Mouse (Mus musculus) fat pad, adult 2 months (tissue): ENCODE data around the gene Prr19.
"Not testable (repeated sequence)": the region's sequence is repeated elsewhere in the genome, so short reads cannot be mapped to it uniquely, and the experiment has no call there.

Experiments
- DNase-seq: peaks from one replicate; pipeline ENCODE4 v3.0.0-alpha.2; 2011; ENCODE audit warnings: low read depth, low spot score; ENCODE audit errors: extremely low read depth

Prr19 gene

DNA sequence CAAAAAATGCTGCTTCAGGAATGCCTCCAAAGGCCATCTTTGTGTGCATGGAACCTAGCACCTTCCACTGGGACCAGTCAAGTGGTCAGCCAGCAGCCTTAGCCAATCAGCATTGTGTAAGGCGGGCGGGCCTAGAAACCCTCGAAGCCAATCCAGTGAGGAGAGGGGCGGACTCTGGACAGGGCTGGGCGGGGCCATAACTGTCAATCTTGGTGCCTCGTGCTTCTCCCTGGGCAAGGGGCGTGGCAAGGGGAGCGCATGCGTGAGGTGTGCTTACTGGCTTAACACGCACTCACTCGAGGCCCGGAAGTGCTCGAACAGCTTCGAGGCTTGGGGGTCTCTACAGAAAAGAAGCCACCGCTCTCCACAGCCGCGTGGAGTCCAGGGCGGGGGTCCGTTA is at the start of gene Prr19:
TSS of gene Prr19 (plus strand) at position 349 of the 400 bp plus-strand sequence.
- no peak for DNase-seq

DNA sequence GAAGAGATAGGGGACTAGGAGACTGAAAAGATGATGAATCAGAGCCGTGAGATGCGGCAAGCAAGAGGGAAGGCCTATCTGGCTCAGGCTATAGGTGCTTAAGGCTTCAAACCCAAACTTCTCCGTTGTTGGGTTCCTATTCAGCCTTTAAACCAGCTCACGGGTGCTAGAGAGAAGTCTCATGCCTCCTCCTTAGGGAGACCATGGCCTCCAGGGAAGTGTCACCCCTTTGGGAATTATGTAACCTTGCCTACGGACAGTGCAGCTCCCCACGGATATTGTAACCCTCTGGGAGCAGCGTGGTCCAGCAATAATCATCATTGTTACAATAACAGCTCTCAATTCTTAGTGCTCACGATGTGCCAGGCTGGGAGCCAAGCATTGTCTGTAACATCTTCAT is 49.4 kb upstream of the Prr19 start:
- no peak for DNase-seq

DNA sequence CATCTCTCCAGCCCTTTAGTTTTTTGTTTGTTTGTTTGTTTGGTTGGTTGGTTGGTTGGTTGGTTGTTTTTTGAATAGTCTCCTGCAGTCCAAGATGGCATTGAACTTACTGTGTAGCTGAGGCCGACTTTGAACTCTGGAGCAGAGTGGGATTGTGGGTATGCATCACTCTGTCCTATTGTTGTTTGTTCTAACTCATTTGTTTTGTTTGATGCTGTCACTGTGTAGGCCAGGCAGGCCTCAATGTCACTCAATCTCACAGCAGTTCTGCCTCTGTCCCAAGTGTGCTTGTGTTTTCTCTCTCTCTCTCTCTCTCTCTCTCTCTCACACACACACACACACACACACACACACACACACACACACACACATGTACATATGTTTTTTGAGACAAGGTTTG is 39.3 kb upstream of the Prr19 start:
- DNase-seq: no peak

DNA sequence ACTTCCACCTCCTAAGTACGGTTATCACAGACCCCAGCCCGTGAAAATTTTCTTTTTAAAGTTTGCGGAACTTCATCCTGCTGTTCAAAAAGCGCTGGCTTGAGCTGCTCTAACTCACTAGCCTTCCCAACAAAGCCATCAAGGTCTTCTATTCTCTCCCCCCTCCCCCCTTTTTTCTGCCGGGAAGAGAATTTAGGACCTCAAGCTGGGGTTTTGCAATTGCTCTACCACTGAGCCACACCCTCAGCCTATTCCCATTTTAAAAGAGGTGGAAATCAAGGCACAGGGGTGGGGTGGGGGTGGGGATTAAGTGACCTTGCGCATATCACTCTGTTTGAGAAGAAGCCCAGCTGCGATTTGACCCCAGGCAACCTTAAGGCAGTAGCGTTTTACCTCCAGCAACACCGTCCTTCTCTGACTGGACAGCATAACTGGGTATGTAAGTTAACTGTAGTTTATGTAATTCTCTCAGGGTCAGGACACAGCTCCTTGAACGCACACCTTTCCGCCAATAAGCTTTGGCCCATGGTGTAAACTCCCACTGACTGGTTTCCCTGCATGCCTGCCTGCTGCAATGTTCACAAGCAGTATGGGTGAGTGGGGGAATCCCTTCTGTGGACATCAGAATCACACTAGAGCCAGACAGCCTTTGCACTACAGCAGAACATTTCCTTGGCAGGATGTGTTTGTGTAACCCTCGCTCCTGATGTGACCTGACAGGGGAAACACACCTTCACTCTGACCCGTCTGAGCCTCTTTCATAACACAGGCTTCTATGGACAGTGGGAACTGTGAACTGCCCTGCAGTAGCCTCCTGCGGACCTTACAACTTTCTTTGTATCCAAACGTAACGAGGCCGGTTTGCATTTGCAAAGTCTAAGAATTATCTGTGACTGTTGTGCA is 37.0 kb upstream of the Prr19 start:
- DNase-seq: no peak

DNA sequence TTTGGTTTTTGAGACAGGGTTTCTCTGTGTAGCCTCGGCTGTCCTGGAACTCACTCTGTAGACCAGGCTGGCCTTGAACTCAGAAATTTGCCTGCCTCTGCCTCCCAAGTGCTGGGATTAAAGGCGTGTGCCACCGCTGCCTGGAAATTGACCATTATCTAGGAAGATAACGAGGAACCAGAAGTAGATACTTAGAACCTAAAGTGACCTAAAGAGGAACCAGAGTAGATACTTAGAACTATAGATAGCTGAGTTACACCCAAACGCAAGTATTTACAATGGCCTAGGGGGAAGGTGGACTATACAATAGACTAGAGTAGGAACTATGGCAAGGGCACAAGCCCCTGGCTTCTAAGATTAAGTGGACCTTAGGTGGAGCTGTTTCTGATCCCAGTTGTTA is 35.5 kb upstream of the Prr19 start:
- DNase-seq: not testable (repeated sequence)

DNA sequence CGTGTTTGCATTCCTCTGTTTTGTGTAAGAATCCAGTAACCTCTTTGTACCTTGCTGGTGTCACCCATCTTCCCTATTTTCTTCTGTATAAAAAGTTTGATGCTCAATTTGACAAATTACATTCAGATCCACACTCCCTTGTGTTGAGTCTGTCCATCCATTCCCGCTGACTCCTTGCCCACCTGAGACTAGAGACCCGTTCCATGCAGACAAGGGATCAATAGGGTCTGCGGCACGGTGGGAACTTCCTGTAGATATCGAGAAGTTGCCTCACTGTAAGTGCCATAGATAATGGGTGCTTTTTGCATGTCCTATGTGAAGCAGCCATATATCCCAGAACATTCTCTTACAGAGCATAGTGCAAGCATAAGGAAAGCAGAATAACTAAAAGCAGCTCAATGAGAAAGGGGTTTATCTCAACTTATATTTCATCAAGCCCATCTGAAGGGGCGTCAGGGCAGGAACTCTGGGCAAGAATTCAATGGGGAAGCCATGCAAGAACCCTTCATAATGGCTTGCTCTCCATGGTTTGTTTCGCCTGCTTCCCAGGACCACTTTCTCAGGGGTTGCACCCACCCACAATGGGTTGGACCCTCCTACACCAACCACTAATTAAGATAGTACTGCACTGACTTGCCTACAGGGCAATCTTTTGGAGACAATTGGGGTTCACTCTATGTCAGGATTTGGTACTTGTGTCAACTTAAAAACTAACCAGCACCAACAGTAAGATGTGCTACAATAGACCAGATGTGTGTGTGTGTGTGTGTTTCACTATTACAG is 34.8 kb upstream of the Prr19 start:
- no peak for DNase-seq

DNA sequence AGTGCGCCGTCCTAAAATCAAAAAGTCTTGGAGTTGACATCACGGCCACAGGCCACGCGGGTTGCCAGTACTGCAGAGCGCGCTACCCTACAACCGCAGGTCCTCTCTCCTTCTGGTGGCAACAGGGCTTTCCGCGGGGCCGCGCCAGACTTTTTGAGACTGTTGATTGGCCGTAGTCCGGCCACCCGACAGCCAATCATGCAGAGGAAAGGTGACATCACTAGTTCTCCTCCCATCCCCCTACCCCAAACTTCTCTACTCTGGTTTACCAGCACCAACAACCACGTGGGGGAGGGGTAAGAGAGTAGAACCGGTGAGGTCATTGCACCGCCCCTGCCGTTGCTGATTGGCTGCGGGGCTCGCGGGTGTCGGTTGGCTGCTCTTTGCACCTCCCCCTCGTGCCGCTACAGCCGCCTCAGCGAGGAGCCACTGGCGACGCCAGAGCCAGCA is 33.9 kb upstream of the Prr19 start, which contains the start of gene Cic:
TSS of gene Cic (plus strand) at position 404 of the 450 bp plus-strand sequence.
- peak; percentile 90 for DNase-seq

DNA sequence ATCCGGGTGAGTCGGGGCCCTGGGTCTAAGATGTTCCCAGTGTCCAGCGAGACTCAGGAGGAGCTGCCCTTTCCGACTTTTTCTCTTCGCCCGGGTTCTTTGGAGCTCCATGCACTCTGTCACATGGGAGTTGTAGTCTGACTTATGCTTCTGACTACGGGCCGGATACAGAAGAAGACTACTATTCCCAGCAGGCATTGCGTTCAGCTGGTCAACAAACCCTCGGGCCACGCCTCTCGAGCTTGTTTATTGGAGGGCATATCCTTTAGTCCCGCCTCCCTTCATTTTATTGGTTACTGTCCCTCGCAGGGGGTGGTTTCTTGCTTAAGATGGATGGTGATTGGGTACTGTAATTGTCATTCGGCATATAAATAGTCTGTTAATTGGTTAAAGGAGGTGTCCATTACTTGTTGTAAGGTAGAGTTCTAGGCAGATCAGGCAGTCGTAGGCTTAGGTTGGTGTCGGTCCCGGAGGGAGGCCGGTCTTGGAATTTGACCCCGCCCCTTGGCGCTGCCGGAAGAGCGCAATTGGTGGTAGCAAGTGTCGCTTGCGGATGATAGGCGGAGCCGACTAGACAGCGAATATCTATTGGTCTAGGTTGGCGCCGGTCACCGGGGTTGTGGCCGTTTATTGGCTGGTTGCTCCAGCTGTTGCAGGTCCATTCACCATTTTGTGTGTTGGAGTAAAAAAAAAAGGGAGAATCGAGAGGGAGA is 33.3 kb upstream of the Prr19 start:
- DNase-seq: peak; percentile 100

DNA sequence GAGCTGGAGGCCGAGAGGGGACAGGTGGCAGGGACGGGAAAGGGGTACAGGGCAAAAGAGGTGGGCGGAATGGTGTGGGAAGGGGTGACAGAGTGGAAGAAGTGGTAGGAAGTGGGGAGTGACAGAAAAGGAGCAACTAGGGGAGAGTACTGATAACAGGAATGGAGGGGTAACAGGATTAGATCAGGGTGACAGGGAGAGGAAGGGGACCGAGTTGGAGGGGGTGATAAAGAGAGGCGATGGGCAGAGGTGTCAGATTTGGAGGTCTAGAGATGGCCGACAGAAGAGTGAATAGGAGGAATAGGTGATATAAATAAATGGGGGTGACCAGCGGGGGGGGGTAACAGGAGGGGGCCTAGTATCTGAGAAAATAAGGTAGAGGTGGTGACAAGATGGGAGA is 32.6 kb upstream of the Prr19 start:
- no peak for DNase-seq

DNA sequence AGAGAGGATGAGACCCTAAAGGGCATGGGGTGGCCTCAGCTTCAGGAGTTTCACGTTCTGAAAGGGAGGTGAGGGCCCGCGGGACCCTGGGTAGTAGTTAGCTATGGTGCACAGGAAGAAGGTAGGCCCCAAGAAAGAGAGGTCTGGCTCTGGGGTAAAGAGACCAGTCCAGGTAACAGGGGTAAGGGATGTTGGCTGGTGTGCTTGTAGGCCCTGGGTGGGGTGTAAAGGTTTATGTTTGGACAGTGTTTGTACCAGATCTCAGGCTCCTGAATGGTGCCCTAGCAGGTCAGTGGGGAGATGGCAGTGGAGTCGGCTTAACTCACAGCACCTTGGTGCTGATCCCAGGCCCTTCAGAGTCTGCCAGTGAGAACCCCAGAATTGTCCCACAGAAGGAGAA is 32.2 kb upstream of the Prr19 start:
- no peak for DNase-seq

DNA sequence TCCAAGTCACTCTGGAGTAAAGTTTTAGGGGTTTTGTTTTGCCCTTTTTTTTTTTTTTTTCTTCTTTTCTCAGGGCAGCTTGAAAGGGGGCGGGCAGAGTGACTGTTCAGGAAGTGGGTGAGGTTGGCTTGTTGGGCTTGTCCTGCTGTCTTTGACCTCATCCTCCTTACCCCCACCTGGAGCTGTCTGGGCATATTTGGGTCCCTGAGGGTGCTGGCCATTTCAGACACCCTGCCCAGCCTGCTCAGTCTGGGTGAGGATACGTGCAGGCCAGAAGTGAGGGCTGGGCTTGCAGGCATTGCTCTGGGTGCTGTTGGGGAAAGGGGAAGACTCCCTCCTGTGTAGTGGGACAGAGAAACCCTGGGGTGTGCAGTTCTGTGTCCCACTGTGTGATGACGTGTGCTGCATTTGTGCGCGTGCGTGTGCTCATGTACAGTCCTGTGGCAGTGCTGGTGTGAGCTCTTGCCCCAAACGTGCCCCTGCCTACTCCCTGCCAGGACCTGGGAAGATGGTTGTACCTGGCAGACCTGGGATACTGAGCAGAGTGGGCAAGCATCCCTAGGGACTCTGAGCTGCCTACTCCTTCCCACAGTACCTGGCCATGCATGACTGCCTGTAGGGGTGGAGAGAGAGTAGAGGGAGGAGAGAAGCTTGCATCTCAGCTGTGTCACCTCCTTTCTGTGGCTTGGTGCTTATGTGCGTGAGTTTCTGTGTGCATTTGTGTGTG is 31.5 kb upstream of the Prr19 start:
- no peak for DNase-seq

DNA sequence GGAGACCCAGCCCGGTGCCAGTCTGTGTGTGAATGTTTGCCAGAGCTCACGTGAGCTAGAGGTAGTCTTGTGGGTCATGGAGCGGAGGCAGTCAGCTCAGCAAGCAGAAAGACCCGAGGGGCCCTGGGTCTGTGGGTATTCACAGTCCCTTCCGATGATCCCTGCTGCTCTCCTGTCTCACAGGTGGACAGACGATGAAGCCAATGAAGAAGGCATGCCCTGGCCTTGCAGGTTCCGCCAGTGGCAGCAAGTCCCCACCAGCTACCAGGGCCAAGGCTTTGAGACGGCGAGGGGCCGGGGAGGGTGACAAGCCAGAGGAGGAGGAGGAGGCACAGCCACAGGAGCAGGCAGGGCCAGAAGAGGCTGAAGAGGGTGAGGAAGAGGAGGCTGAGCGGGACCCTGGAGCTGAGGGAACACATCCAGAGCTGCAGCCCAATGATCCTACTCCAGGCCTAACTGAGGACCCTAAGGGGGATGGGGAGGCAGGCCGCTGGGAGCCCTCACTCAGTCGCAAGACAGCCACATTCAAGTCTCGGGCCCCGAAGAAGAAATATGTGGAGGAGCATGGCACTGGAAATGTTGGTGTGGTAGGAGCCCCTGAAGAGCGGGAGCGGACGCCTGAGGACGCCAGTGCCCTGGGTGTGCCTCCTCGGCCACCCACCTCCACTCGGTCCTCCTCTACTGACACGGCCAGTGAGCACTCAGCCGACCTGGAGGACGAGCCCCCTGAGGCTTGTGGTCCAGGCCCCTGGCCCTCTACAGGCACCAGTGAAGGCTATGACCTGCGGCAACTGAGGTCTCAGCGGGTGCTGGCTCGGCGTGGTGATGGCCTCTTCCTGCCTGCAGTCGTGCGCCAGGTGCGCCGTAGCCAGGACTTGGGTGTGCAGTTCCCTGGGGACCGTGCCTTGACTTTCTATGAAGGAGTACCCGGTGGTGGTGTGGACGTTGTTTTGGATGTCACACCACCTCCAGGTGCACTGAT is 30.3 kb upstream of the Prr19 start:
- DNase-seq: no peak

DNA sequence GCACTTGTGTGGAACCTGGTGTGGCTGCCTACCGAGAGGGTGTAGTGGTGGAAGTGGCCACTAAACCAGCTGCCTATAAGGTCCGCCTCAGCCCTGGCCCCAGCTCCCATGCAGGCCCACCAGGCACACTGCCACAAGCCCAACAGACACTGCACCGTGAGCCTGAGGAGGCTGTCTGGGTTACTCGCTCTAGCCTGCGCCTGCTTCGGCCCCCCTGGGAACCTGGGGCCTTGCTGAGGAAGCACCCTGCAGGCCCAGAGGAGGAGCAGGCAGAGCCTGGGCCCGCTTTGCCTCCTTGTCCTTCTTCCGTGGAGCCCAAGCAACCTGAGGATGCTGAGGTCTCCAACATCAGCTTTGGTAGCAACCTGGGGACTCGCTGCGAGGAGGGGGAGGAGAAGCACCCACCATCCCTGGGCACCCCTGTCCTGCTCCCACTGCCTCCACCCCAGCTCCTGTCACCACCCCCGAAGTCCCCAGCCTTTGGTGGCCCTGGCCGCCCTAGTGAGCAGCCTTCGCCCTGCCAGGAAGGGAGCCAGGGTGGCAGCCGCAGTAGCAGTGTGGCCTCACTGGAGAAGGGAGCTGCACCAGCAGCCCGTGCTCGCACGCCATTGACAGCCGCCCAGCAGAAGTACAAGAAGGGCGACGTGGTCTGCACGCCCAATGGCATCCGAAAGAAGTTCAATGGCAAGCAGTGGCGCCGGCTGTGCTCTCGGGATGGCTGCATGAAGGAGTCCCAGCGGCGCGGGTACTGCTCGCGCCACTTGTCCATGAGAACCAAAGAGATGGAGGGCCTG is 29.4 kb upstream of the Prr19 start:
- DNase-seq: no peak

DNA sequence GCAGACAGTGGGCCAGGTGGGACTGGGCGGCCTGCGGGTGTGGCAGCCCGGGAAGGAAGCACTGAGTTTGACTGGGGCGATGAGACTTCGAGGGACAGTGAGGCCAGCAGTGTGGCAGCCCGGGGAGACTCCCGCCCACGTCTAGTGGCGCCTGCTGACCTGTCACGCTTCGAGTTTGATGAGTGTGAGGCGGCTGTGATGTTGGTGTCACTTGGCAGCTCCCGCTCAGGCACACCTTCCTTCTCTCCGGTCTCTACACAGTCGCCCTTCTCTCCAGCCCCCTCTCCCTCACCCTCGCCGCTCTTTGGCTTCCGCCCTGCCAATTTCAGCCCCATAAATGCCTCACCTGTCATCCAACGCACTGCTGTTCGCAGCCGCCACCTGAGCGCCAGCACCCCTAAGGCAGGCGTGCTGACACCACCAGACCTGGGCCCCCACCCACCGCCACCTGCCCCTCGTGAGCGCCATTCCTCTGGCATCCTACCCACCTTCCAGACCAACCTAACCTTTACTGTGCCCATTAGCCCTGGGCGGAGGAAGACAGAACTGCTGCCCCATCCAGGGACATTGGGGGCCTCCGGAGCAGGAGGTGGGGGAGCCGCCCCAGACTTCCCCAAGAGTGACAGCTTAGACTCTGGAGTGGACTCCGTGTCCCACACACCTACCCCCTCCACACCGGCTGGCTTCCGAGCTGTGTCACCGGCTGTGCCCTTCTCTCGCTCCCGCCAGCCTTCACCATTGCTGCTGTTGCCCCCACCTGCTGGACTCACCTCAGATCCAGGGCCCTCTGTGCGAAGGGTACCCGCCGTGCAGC is 28.6 kb upstream of the Prr19 start:
- no peak for DNase-seq

DNA sequence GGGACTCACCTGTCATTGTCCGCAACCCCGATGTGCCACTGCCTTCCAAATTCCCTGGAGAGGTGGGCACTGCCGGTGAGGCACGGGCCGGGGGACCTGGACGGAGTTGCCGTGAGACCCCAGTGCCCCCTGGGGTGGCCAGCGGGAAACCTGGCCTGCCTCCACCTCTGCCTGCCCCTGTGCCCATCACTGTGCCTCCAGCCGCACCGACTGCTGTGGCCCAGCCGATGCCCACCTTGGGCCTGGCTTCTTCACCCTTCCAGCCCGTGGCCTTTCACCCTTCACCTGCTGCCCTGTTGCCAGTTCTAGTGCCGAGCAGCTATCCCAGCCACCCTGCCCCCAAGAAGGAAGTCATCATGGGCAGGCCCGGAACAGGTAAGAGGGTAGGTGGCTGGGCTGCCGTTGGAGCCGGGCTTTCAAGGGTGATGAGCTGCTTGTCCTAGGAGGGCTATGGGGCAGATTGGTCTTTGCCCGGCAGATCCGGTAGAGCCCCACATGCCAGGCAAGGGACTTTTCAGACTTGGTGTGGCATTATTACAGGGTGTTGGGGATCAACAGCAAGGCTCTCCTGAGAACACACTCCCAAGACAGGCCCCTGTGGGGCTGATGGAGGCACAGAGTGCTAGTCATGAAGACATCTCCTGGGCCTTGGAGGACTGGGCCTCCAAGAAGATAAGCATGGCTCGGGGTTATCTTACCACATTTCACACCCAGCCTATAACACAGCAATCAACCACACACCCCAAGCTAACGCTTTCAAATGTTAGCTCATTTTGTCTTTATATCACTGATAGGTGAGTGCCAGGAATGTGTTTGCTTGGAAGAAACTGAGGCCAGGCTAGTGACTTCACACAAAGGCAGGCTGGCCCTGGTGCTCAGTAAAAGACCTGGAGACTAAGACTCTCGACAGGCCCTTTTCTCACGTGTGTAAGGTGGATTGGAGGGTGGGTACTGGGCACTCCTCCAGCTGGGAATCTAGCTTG is 27.7 kb upstream of the Prr19 start:
- DNase-seq: no peak

DNA sequence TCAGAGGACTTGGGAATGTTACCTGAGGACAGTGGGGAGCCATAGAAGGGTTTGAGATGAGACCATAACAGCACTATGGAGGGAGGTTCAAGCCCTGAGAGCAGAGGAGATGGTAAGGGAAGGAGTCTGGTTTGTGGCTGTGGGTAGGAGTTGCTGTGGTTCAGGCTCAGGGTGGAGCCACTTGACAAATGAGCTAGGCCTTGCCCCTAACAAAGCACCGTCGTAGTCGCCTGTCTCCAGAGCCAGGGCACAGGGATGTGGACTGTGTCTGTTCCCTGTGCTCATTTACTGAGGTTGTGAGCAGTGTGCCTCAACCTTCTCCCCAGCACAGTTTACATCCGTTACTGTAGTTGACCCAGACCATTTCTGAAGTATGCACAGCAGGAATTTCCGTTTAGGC is 26.6 kb upstream of the Prr19 start:
- DNase-seq: no peak

DNA sequence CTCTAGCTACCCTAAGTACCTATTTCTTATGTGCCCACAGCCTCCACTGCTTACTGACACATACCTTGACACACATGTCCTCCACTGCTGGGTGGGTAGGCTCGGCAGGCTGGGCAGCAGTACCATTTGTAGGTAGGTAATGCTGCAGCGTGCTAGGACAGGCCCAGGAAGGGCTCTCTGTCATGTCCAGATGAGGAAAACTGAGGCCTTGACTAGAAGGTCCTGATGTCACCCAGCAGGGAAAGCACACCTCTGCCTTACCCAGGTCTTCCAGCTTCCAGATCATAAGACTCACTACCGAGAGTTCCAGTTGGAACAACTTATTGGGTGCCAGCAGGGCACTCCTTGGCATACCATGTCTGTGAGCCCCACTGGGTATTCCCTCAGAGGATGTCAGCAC is 26.2 kb upstream of the Prr19 start:
- no peak for DNase-seq
